Mouse (Mus musculus) ES-Bruce4 (cell line): ENCODE data around the gene Psrc1.

Experiments used
- CTCF ChIP-seq: IDR thresholded peaks from one replicate; pipeline ENCODE4 v1.8.1; 2011; ENCODE audit warnings: low read depth, low read length
- EP300 ChIP-seq: IDR thresholded peaks from 2 replicates; pipeline ENCODE4 v1.6.1; 2011; ENCODE audit warnings: low read depth, low read length; ENCODE audit not compliant: insufficient read depth
- POLR2A ChIP-seq: IDR thresholded peaks from one replicate; pipeline ENCODE4 v1.8.1; 2011; ENCODE audit warnings: low read length; ENCODE audit not compliant: insufficient read depth

DNA sequence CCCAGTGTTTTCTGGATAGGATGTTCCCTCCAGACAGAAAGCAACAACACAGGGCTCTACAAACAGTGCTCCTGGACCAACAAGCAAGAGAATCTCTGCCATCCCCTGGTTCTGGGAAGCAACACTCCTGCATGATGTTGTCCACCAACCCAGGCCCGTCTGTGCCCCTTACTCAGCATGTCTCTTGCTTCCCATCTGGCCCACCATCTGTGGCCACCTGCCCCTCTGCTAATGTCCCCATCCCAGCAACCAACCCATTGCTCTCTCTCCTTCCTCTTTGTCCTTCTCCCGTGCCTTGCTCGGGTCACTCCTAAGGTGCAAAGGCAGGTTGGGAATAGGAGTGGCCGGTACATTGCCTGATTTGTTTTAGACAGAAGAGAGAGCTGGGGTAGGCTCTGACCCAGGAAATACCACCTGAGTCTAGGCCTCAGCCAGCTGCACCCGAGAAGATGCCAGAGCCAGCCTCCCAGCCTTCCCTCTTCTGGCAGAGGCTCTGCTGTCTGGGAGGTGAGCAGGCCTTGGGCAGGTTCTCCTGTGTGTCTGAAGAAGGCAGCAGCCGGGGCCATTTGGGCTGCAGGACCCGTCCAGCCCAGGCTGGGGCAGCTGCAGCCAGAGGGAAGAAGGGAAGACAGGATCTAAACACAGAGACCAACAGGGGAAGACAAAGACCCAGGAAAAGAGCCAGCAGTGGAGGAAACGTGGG is 26.2 kb downstream of the Psrc1 start:
- no peak for TF ChIP-seq POLR2A
- no peak for TF ChIP-seq CTCF
- no peak for TF ChIP-seq EP300
